17 mouse cellular contexts compared by ENCODE assay signal in genomic region chr12:79498326-79498725, GRCm38 (mm10).
"Had no signal": no experiment of that assay in that cellular context is flagged by ENCODE, and none has a peak within 500 bp of the region (broad histone marks: within the 10 kb centered on the region; RNA-seq: fewer than 3 reads in every experiment).

No protein-coding gene starts in this region.

- DNase-seq: kidney, adult 11 months; kidney, adult 8-10 months; kidney, postnatal 25 days; liver, embryonic 13.5 days; lung, adult 2 months; lung, postnatal 14 days; lung, postnatal 4 days; retina, postnatal 1 day; thymus, adult 2 months; thymus, postnatal 14 days; thymus, postnatal 4 days had no signal

- H3K4me3 ChIP-seq: left cerebral cortex, adult 2 months; liver, embryonic 13.5 days; midbrain, embryonic 12.5 days; midbrain, embryonic 15.5 days; myocyte; neural tube, embryonic 13.5 days had no signal

- H3K27ac ChIP-seq: kidney, postnatal 0 days; left cerebral cortex, adult 2 months; liver, embryonic 13.5 days; midbrain, embryonic 12.5 days; midbrain, embryonic 15.5 days; neural tube, embryonic 13.5 days had no signal
